ENCODE assay signal across 8 mouse cellular contexts in genomic region chr5:16199816-16200215, GRCm38 (mm10).
DNase-seq lines count a peak whose midpoint lies in the region; ATAC-seq and TF ChIP-seq lines count a peak whose summit lies in the region.
"Had no signal": no experiment of that assay in that cellular context is flagged by ENCODE, and none has a peak within 500 bp of the region (broad histone marks: within the 10 kb centered on the region; RNA-seq: fewer than 3 reads in every experiment).

No protein-coding gene starts in this region.

- H3K9ac ChIP-seq in midbrain, embryonic 15.5 days, result no peak overlapping the region
- H3K9ac ChIP-seq: embryonic facial prominence, embryonic 13.5 days had no signal

- H3K4me2 ChIP-seq in midbrain, embryonic 15.5 days, result no peak overlapping the region
- H3K4me2 ChIP-seq: embryonic facial prominence, embryonic 13.5 days had no signal

- DNase-seq in layer of hippocampus, adult 2 months (ENCODE audit: low spot score in 2 of 2), result no peak
- DNase-seq in layer of hippocampus, adult 8-10 months (ENCODE audit: low spot score in 2 of 2), result no peak
- peak; percentile 33 for DNase-seq in R1 (ENCODE audit: low read depth, low spot score)
- DNase-seq in embryo, embryonic 10 days (ENCODE audit: low spot score), result peak; percentile 65
- no peak for DNase-seq in right cerebral cortex, postnatal 25 days

- 36% methylated on average over 2 of the region's 2 CpGs for WGBS in midbrain, embryonic 15.5 days

- H3K27ac ChIP-seq in layer of hippocampus, adult 2 months, result no peak overlapping the region
- no peak overlapping the region for H3K27ac ChIP-seq in midbrain, embryonic 15.5 days
- H3K27ac ChIP-seq: embryonic facial prominence, embryonic 13.5 days had no signal

- peak; percentile 50; the same call in 1 of the 2 replicates for ATAC-seq in midbrain, embryonic 15.5 days (replicated peaks)
- no peak for ATAC-seq in monocyte, adult 5-6 weeks (replicated peaks; ENCODE audit: insufficient number of reproducible peaks, low FRiP score, low TSS enrichment, poor library complexity, severe bottlenecking)

- H3K4me3 ChIP-seq in layer of hippocampus, adult 2 months, result no peak overlapping the region
- H3K4me3 ChIP-seq in midbrain, embryonic 15.5 days, result no peak overlapping the region
- H3K4me3 ChIP-seq: embryonic facial prominence, embryonic 13.5 days had no signal

- H3K36me3 ChIP-seq in midbrain, embryonic 15.5 days (replicated peaks), result no peaks in the 10 kb centered on the region
- H3K36me3 ChIP-seq: embryonic facial prominence, embryonic 13.5 days had no signal

- no peaks in the 10 kb centered on the region for H3K9me3 ChIP-seq in midbrain, embryonic 15.5 days
- H3K9me3 ChIP-seq: embryonic facial prominence, embryonic 13.5 days had no signal

- TF ChIP-seq CTCF in layer of hippocampus, adult 2 months (conservative IDR thresholded peaks at IDR 0.05), result peak; percentile 58

- no peaks in the 10 kb centered on the region for H3K27me3 ChIP-seq in midbrain, embryonic 15.5 days (replicated peaks)
- H3K27me3 ChIP-seq: embryonic facial prominence, embryonic 13.5 days had no signal

- H3K4me1 ChIP-seq in midbrain, embryonic 15.5 days, result no peaks in the 10 kb centered on the region
- H3K4me1 ChIP-seq: embryonic facial prominence, embryonic 13.5 days had no signal

Comparison
In these comparisons a context has a peak if more than half of its experiments do, and no peak if none do; other contexts are left out.
1. DNase-seq: peak in R1 (single experiment) and embryo, embryonic 10 days (single experiment); none in layer of hippocampus, adult 2 months (0 of 2), layer of hippocampus, adult 8-10 months (0 of 2) and right cerebral cortex, postnatal 25 days (single experiment).